Mouse (Mus musculus): Measurements from ENCODE around the gene Ptprt.

Gene Ptprt

DNA sequence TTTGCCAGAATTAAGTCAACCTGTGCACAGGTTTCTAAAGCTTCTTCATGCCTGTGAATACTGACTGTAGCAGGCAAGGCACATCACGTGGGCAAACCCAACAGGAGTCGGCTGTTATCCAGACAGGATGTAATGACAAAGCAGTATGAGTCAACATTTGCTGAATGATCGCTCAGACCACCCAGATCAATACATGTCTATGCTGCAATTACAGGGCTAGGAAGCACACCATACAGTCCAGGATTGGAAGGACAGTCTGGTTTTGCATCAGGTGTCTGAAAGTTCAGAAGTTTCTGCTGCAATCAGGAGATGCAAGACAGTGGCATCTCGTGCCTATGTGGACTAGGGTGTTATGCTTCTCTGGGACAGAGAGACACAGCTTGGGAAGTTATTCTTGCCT is 716.3 kb downstream of the Ptprt start:
- no peak for DNase-seq (ENCODE audit: low read depth)

DNA sequence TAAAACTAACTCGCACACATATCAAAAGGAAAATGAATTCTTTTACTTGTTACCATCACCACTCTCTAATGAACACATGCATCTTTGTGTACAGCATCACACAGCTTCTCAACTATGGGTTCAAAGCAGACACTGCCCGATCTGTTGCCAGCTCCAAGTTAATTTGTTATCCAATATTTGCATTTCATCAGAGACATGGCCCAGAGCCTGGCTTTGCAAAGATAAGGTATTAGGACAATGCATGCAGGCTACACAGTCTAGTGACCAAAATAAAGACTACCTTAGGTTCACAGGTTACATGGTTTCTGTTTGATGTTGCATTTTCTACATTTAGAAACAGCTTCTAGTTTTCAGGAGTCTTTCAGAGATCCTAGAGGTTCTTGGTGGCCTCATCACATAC is 719.0 kb downstream of the Ptprt start:
- DNase-seq (ENCODE audit: low read depth), result no peak

DNA sequence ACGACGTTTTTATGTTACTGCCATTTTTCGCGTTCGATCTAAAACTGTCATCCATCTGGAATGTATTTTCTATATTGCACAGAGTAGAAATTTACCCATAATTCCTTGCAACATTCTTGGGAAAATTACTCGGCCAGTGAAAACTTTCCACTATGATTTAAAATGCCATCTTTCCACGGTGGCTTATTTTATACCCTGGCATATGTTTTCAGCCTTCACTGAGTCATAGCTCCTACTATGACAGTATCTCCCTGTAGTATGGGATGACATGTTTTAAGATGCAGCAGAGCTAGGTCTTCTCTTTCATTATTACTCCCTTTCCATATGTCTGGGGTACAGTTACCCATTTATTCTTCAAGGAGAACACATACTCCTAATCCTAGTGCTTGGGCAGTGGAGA is 753.7 kb downstream of the Ptprt start:
- DNase-seq (ENCODE audit: low read depth), result no peak

DNA sequence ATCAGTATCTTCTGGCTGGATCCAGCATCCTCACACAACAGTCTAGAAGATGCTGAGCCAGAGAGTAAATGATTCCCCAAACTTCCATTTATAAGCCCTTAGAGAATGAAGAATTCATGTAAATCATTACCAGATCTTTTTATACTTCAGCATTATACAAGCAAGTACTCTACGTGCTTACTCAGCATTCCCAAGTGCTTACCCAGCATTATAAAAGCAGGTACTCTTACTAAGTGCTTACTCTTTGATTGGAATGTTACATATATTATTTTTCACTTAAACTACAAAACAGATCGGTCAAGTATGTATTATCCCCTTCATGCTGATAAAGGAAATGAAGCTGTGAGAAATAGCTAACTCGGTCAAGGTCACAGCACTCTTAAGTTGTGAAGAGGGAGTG is 758.8 kb downstream of the Ptprt start:
- no peak for DNase-seq (ENCODE audit: low read depth)

DNA sequence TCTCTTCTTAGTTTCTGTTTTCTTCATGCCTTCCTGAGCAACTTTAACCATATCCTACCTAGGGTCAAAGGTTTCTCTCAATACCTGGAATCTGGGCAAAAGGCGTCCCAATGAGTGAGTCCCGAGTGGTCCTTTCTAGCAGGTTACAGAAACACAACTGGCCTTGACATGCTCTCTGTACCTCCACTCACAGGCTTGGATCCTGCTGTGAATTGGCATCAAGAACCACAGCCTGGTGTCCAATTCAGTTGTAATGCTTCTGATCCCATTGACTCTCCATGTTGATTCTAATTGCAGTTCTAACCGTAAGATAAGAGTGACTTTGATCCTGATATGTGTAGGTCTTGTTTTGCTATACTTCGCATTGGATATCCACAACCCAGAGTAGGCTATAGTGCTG is 776.5 kb downstream of the Ptprt start:
- DNase-seq (ENCODE audit: low read depth), result no peak

DNA sequence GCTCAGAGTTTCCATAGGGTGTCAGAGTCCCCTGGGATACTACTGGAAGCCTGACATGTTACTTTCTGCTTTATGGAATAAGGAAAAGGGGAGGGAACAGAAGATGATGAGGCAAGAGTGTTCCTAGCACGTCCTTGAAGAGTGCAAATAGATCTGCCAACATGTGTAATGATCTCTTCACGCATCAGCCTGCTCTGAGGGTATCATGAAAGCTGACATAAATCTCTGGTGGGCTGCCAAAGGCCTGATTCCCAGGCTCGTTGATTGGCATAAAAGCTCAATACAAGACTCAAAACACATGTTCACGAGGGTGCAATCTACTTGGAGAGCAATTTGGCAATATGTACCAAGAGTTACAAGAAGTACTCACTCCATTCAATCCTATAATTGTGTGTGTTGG is 778.4 kb downstream of the Ptprt start:
- DNase-seq (ENCODE audit: low read depth), result no peak

DNA sequence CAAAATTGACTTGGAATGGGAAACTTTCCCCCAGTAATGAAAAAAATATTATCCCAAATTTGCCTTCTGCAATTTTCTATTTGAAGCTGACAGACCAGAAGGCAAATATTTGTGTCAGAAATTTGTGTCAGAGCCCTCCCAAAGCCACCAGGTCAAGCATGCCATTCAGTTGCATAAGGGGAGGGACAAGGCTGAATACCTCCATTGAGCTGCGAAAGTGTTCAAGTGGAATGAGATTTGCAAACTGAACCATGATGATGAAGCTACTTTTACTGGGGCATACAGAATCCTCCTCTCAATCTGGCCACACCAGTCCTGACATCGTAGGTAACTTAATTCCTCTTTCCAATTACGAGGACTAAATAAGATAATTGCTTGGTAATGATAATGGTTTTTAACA is 780.0 kb downstream of the Ptprt start:
- DNase-seq (ENCODE audit: low read depth), result no peak

DNA sequence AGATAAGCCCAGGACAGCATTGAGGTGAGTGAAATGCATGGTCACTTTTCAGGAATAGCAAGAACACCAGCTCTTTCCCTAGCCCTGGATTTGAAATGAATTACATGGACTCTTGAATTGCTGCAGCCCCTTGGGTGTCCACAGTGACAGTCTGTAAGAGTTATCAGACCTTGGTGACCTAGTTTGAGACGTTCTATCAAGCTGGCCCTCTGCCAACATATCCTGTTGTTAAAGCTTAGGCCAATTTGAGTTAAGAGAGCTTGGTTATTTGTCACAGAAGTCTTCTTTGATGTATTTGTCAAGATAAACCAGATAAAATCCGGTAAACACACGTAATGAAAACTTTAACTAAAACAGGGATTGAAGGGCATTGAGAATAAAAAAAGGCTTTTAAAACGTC is 795.7 kb downstream of the Ptprt start:
- no peak for DNase-seq (ENCODE audit: low read depth)

DNA sequence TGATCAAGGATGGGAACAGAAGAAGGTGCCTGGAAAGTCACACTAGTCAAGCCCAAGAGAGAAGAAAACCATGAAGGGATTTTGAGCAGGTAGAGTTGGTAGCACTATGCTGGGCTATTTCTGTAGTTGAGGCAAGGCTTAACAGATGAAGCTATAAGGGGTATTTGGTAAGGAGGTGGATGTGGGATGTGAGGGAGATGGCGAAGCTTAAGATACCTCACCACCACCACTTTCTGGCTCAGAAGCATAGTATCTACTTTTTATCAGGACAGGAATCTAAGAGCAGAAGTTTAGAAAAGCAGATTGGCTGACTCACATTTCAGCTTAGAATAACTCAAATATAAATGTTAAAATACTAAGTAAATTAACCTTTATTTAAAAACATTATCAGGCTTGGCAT is 802.1 kb downstream of the Ptprt start:
- DNase-seq (ENCODE audit: low read depth), result no peak

DNA sequence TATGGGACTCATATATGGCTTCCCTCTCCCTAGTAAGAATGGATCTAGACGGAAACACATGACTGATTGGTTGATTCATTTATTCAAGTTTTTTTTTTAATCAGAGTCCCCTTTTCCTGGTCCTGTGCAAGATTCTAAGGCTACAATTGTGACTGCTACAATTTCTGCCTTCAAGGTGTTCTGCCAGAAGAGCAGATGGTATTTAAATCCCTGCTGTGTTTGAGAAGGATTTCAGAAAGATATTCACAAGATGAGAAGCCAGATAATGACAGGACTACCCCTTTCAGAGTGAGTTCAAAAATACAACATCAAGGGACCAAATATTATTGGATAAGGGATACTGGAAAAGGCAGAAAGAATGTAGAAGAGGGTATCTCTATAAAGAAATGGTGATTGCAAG is 802.6 kb downstream of the Ptprt start:
- DNase-seq (ENCODE audit: low read depth), result no peak

DNA sequence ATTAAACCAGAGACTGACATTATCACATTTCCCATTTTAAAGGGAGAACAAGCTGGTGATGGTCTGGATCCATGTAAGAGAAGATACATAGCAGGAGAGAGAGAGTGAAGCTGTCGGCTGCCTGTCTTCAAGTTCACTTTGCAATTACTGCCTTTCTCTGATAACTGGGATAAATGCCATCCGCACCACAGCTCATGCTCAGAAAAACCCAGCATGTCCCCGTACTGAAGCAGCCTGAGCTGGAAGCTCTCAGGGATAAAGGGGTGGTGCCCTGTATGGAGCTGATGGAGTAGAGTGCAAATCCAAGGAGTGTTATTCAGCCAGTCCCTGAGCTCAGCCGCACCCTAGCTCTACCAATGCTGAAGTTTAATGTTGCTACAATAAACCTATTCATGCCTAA is 825.9 kb downstream of the Ptprt start:
- DNase-seq (ENCODE audit: low read depth), result no peak

DNA sequence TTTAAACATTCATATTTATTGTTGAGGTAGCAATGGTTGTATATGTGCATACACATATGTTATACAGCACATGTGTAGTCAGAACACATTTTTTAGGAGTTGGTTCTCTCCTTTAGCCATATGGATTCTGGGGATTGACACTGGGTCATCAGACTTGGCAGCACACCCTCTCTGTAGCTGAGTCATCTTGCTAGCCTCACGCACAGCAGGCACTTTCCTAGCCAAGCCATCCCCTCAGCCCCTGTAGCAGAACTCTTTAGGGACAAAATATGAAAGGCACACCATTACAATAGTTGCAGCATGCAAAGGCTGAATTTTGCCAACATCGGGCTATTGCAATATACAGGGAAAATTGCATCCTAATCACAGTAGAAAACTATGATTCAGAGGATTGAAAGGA is 827.1 kb downstream of the Ptprt start:
- DNase-seq (ENCODE audit: low read depth), result no peak

DNA sequence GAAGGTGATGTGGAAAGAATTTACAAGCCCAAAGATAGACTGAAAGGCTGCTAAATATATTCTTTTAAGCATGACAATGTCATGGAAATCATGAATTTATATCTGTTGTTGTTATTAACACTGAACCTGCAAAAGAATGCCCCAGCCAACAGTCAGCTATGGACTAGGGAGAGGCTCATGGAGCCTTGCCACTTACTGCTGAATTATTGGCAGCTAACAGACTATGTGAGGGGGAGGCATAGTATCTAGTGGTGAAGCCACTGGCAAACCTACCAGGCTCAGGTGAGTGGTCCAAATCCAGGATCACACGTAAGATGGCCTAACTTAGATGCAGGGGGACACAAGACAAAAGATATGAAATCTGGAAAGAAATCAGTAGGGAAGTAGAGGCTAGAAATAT is 847.6 kb downstream of the Ptprt start:
- DNase-seq (ENCODE audit: low read depth), result no peak

DNA sequence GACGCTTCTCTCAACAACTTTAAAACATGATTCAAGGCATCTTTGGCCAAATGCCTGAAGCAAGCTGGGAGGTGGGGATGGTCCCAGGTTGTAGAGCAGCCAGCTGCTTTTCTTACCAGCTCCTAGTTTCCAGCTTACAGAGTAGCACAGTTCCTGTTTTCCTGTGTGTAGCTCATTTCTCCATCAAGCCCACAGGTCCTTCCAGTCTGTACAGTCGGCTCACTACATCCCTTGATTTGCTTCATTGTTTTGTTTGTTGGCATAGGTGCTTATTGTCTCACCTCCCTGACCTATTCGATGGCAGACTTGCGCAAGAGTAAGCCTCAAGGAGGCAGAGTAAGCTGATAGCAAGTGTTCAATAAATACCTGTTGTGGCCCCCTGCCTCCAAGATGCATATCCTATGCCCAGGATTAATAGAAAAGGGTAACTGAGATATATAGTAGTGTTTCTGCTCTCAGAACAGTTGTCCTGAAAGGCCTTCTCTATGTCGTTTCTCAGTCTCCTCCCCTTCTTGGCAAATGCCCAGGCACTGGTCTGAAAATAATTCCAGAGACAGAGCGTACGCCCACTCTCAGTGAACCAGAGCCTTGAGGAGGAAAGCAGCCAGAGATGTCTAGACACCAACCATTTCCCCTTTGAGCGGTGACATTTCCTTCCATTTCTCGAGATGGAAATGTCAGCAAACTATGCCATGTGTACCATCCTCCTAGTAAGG is 852.7 kb downstream of the Ptprt start:
- DNase-seq (ENCODE audit: low read depth), result no peak

DNA sequence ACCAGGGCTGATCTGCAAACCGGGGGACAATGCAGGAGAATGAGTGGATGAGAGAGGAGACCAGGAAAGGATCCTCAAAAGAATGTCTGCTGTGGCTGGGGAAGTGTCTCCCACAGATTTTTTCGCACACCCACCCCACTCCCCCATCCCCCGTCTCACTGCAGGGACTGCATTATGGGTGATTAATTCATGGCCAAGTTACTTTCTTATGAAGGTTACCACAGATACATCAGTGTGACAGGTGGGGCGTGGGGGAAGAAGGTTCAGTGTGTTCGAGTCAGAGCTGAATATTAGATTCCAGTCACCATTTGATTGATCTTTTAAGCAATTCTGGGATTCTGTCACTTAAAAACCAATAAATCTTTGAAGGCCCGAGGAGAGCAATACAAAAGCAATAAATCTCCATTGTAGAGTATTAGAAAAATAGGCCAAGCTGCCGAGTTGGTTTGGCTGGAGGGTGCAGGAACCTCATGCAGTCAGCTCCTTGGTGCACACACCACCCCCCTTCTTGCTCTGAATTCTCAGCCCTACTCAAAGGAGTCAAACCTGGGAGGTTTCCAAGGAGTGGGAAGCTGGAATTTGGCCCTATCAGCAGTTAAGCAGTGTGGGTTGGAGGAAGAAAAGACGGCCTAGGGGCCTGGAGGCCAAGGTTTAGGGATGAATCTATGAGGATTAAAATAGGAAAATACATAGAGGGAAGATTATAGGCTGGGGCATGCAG is 854.5 kb downstream of the Ptprt start:
- DNase-seq (ENCODE audit: low read depth), result no peak

DNA sequence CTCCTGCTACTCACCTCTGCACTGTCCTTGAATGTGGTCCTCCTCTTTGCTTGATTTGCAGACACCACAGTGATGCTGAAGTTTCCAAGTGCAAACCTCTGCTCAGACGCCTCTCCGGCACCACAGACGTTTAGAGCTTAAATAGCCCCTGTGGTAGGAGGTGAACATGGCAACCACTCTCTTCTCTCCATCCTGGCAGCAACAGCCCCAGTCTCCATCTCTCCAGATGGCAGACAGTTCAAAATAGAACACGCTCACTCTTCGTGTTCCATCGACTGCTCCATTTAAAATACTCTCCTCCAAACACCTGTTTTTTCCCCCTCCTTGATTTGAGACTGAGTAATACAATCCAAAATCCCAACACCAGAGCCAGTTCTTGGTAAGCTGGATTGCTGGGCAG is 861.0 kb downstream of the Ptprt start:
- DNase-seq (ENCODE audit: low read depth), result no peak

DNA sequence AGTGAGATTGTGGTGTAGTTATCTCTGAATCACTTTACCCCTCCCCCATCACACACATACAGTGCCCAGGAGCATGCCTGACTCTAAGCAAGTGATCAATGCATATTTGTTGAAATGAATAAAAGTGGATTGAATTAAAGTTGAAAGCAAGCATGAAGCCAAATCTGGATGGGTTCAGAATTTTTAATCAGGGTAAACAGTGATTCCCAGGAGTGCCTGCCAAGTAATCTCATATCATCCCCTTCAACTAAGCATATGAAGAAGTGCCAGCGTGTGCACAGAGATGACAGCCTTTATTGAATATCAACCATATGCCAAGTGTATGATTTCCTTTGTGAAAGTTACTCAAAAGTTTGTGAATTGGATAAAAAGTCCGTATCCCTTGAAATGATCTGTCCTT is 893.4 kb downstream of the Ptprt start:
- DNase-seq (ENCODE audit: low read depth), result no peak

DNA sequence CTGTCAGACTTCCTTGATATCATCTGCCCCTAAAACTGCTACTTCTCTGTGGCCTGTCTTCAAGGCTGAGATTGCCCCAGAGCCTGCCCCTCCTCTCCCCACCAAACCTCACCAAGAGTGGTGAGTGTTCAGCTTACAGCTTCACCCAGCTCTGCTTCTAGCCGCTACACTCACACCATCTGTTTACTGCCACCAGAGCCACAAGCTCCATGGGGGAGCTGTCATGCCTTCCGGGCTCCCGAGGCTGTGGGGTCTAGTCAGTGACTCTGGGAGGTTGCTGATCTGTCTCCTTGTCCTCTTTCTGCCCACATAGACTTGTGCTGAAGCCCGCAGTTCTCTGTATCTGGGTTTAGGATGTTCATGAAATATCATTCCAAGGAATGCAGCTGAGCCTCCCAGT is 947.9 kb downstream of the Ptprt start:
- no peak for DNase-seq (ENCODE audit: low read depth)

DNA sequence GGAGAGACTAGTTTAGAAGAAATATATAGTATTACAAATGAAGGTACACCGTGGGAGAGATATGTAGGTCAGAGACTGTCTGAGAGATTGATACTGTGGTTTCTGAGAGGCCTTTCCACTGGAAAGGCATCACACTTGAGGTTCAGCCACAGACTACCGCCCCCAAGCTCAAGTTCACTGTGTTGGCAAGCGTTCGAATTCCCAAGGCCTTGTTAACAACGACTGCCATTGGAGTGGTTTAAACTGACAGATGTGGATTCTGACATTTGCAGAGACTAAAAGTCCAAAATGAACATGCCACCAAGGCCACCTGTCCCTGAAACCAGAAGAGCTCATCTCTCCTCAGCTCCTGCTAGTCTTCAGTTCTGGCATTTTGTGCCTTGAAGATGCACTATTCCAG is 951.6 kb downstream of the Ptprt start:
- DNase-seq (ENCODE audit: low read depth), result no peak

DNA sequence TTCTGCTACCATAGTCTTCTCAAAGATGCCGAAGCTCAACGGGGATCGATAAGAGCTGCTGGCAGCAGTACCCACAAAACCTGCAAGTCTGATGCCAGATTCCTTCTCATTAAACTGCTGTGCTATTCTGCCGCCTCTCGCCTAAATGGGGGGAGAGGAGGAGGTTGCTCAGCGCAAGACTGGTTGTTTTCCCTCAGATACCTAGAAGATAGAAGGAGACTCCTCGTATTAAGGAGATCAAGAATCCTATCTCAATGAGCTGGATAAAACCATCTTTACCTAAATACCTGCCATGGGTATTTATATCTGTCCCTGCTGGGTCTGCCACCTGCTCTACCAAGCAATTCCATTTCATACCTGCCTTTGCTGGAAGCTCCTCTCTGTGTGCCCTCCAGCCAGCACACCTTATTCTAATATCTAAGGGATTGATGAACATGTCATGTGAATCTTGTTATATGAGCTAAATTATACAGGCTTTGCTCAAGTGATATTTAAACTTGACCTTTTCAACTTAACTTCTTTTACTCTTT is 954.5 kb downstream of the Ptprt start:
- no peak for DNase-seq (ENCODE audit: low read depth)

DNA sequence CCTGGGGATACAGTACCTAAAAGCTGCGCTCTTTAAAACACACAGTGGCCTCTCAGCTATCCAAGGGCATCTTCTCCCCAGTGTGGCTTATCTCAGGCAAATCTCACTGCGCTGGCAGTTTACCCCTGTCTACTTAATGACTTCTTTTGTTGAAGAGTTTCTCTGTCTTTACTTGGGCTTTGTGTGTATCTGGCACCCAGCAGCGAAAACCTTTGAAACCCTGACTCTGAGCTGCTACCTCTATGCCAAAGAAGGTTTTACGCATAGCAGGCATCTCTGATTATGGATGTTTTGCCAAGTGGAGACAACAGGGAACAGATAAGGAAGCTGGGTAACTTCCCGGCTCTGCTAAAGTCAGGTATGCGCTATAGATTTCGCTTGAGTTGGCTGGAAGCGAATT is 956.1 kb downstream of the Ptprt start:
- no peak for DNase-seq (ENCODE audit: low read depth)

DNA sequence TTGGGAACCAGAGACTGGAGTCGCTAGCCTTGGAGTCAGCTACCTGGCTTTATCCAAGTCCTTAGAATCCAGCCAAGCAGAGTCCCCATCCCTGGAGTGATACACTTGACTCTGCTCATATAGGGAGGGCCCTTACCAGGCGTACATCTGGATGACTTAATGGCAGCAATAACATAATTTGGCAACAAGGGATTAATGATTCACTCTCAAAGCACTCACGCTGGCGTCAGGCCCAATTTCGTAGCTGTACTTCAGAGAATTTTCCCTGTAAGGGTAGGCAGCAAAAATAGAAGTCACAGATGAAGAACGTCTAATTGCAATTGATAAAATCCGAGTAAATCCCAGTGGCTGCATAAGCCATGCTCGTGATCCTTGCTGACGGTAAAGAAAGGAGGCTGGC is 956.5 kb downstream of the Ptprt start:
- DNase-seq (ENCODE audit: low read depth), result no peak

DNA sequence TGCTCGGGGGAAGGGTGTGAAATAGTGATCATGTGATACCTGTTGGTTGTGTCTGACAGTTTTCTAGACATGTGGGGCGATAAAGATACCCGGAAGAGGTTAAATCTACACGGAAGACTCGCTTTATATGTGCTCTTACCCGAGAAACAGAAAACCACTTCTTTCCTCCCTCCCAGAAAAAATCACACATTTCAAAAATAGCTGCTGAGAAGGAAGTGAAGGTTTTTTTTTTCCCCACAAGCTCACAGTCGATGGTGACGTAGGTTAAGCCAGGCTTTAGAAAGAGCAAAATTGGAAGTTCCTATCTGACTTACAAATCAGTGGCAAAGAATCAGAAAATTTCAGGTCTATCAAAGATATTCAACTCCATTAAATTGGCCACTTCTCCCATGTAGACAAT is 965.1 kb downstream of the Ptprt start:
- DNase-seq (ENCODE audit: low read depth), result no peak

Data from induced T-regulatory cell, adult 2 months (primary cell).